Mouse (Mus musculus) midbrain, embryonic 11.5 days (tissue): Measurements from ENCODE around the gene Pknox2. TPM values are rescaled to one million over a fixed set of nuclear protein-coding genes. Genes with fewer than 3 reads are reported as not detected.

Source experiments
- ATAC-seq: fragments of 200-750 bp; cut with Nextera tagmentation; 2 replicates; pipeline ENCODE4 v1.8.0; 2017; ENCODE audit warnings: moderate TSS enrichment, moderate library complexity; ENCODE audit not compliant: low FRiP score
- DNase-seq: peaks from one replicate; pipeline ENCODE4 v3.0.0; 2015; ENCODE audit warnings: low spot score; ENCODE audit errors: missing footprints
- H3K27ac ChIP-seq: fragments of 300-500 bp; sonication (generic); 2 replicates; pipeline ENCODE4 v1.5.1; 2014; ENCODE audit warnings: low read depth, low read length
- H3K27me3 ChIP-seq: fragments of 300-500 bp; sonication (generic); 2 replicates; pipeline ENCODE4 v1.6.1; 2014; ENCODE audit warnings: mild to moderate bottlenecking, low read length, moderate library complexity, mixed read lengths; ENCODE audit not compliant: control insufficient read depth, insufficient read depth
- H3K36me3 ChIP-seq: fragments of 300-500 bp; sonication (generic); 2 replicates; pipeline ENCODE4 v1.6.1; 2014; ENCODE audit warnings: mild to moderate bottlenecking, low read length, moderate library complexity, mixed read lengths; ENCODE audit not compliant: control insufficient read depth, insufficient read depth
- H3K4me1 ChIP-seq: fragments of 300-500 bp; sonication (generic); 2 replicates; pipeline ENCODE4 v1.6.1; 2014; ENCODE audit warnings: low read length; ENCODE audit not compliant: control insufficient read depth, insufficient read depth
- H3K4me2 ChIP-seq: fragments of 300-500 bp; sonication (generic); 2 replicates; pipeline ENCODE4 v1.6.1; 2014; ENCODE audit warnings: mild to moderate bottlenecking, moderate library complexity
- H3K4me3 ChIP-seq: fragments of 300-500 bp; sonication (generic); 2 replicates; pipeline ENCODE4 v1.5.1; 2014; ENCODE audit warnings: low read depth, low read length
- H3K9ac ChIP-seq: fragments of 300-500 bp; sonication (generic); 2 replicates; pipeline ENCODE4 v1.6.1; 2014; ENCODE audit warnings: low read length
- H3K9me3 ChIP-seq: fragments of 300-500 bp; sonication (generic); 2 replicates; pipeline ENCODE4 v1.6.1; 2016; ENCODE audit warnings: low read length; ENCODE audit not compliant: control insufficient read depth
- WGBS: fragments of 180-500 bp; shearing (Covaris S2); extraction: QIAGEN DNeasy Blood & Tissue Kit; methylation state at CpG from one replicate; pipeline ENCODE4 v1.1.7; 2014; 5-methylcytosine and 5-hydroxymethylcytosine counted together
- polyA plus RNA-seq: library from polyadenylated mRNA; unstranded; fragments of >200 nt; fragmentation: Nextera tagmentation; extraction: Ambion mirVana; gene quantifications from 2 replicates; pipeline ENCODE4 v1.2.1, GENCODE M21; 2014

Gene Pknox2
- polyA plus RNA-seq, 1 experiment from 2014 or later = 20.2 TPM

DNA sequence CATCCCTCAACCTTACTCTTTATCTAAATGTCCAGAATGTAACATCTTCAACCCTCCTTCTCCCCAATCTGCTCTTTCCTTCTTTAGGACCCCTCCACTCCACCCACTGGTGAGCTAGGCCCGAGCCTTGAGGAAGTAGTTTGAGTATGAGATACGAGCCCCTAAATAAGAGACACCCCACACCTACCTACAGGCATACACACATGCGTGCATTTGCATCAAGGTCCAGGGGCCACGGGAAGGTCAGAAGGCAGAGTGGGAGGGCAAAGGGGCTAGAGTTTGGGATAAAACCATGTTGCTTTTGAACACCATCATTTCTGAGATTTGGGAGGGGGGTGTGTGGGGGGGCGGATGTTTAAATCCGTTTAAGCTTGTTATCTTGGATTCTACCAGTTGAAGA is 2.5 kb downstream of the Pknox2 start:
- DNase-seq = peak; percentile 96

DNA sequence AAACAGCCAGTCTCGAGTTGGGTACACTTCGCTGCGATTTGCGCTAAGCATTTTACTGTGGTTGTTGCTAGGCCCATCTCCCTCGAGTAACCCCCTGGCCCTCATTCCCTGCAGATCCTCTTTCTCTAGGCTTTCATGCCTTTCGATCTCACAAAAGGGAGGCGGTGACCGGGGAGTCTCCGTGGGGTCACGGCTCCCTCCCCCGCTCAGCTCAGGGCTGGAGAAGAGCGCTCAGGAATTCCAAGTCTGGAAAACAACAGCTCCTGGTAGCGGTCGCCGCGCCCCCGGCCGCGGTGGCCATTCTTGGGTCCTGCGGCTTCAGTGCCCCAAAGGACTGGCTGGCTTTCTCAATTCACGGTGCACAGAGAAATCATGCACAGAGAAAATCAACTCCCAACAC is 3.0 kb downstream of the Pknox2 start:
- Histone ChIP-seq H3K36me3 (no peaks in the 10 kb centered on the region), H3K9ac (peak overlapping the region; percentile 99), H3K27ac (peak overlapping the region; percentile 95), H3K4me2 (peak overlapping the region; percentile 94), H3K4me1 (peaks cover 52% of the 10 kb centered on the region), H3K9me3 (no peaks in the 10 kb centered on the region), H3K27me3 (no peaks in the 10 kb centered on the region), H3K4me3 (peak overlapping the region; percentile 67)
- WGBS = under 1% methylated on average over 21 of the region's 21 CpGs
- DNase-seq (peak; percentile 97), ATAC-seq (peak; percentile 47)

More for the DNA sequence above, 2.5 kb downstream of the Pknox2 start:
- no peaks in the 10 kb centered on the region for H3K27me3 ChIP-seq
- peaks cover 50% of the 10 kb centered on the region for H3K4me1 ChIP-seq
- H3K36me3 ChIP-seq = no peaks in the 10 kb centered on the region
- H3K27ac ChIP-seq = peak overlapping the region; percentile 95
- no peaks in the 10 kb centered on the region for H3K9me3 ChIP-seq
- under 1% methylated on average over 6 of the region's 6 CpGs for WGBS
- peak overlapping the region; percentile 67 for H3K4me3 ChIP-seq
- ATAC-seq = no peak
- H3K4me2 ChIP-seq = peak overlapping the region; percentile 94
- H3K9ac ChIP-seq = peak overlapping the region; percentile 99

DNA sequence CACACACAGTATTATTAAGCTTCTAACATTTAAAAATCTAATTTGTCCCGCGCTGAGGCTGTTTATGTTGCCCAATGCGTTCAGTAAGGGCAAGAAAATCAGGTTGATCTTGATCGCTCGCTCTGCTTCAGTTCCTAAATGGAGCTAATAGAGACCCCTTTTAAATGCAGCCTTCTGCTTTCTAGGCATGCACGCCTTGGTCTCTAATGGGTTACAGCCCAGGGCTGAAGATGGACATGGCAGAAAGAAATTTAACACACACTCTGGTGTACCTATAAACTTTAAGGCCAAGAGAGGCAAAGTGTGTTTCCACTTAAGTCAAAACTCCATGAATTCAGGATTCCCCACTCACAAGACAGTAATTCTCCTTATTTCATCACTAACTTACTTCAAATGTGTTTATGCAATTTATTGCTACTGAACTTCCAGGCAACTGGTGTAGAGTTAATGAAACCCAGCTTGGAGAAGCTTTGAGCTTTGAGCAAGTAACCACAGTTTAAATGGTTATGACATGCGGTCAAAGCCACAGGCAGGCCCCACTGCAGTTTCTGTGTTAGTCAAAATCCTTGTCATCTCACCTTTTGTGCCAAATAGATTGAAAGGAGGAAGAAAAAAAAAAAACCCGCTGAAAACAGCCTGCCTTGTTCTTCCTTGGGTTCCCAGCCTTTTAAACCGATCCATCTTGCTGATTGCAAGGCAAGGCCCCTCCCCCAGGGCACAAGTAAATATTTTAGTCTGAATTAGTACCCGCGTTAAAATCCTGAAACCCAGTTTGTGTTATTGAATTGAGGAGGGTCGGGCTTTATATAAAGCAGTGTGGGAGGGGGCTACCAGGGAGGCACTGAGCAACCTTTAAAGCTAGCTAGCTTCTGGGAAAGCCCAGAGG is 3.9 kb downstream of the Pknox2 start:
- Histone ChIP-seq H3K27me3 (no peaks in the 10 kb centered on the region), H3K4me2 (peak overlapping the region; percentile 94), H3K9ac (peak overlapping the region; percentile 99), H3K4me1 (peaks cover 52% of the 10 kb centered on the region), H3K9me3 (no peaks in the 10 kb centered on the region), H3K27ac (peak overlapping the region; percentile 95), H3K36me3 (no peaks in the 10 kb centered on the region), H3K4me3 (peak overlapping the region; percentile 67)
- 13% methylated on average over 12 of the region's 12 CpGs for WGBS
- DNase-seq (peak; percentile 90), ATAC-seq (no peak)

DNA sequence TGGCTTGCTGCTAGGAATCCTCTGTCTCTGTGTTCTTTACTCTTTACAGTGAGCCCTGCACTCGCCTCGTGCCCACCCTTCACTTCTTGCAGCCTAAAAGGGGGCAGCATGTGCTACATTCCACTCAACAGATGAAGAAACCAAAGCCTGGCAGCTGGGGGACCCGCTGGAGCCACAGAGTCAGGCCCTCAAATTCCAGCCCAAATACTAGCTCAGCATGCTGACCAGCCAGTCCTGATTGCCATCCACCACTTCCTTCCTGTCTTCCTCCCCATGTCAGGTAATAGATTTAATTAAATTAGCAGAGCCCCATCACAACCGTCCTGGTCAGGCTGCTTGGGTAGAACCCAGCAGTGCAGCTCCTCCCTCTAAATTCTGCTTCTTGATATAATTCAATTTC is 5.1 kb downstream of the Pknox2 start:
- Histone ChIP-seq H3K9me3 (no peaks in the 10 kb centered on the region), H3K27ac (peak overlapping the region; percentile 2; the same call in 1 of the 2 replicates), H3K9ac (peak overlapping the region; percentile 14; the same call in 1 of the 2 replicates), H3K4me3 (no peak overlapping the region), H3K4me1 (peaks cover 45% of the 10 kb centered on the region), H3K36me3 (no peaks in the 10 kb centered on the region), H3K27me3 (no peaks in the 10 kb centered on the region), H3K4me2 (no peak overlapping the region)
- DNase-seq (no peak), ATAC-seq (no peak)
- WGBS = 20% methylated on average over 4 of the region's 4 CpGs

DNA sequence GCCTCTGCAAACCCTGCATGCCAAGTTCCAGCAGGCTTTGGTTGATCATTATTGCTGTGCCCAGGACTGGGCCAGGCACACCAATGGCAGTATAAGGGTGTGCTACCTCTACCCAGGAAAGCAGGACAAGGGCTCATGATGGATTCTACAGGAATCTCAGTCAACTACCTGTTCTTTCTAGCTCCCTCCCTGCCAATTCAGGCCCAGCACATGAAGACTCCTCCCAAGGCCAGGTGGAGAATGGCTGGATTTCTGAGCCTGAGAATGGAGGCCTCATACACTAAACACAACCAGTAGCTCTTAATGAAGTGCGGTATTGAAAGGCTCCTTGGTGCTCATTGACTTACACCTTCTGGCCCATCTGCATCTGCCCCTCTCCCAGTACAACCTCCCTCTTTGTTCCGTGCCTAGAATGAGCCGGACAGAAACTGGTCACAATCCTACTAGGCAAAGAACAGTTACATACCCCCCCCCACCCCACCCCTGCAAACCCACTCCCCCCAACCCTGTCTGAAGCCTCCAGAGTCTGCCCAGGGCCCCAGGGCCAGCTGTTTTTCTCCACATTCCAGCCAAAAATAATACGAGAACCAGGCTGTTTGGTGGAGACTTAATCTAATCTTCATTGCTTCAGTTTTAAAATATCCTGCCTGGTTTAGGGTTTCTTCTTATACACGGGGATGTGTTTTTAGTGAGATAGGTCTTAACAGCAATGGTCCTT is 6.6 kb downstream of the Pknox2 start:
- no peak overlapping the region for H3K4me2 ChIP-seq
- H3K4me1 ChIP-seq = peaks cover 45% of the 10 kb centered on the region
- no peaks in the 10 kb centered on the region for H3K9me3 ChIP-seq
- 31% methylated on average over 5 of the region's 5 CpGs for WGBS
- DNase-seq (peak; percentile 89), ATAC-seq (no peak)
- H3K36me3 ChIP-seq = no peaks in the 10 kb centered on the region
- H3K4me3 ChIP-seq = no peak overlapping the region
- H3K27me3 ChIP-seq = no peaks in the 10 kb centered on the region
- peak overlapping the region; percentile 33; the same call in 1 of the 2 replicates for H3K9ac ChIP-seq
- H3K27ac ChIP-seq = peak overlapping the region; percentile 55

DNA sequence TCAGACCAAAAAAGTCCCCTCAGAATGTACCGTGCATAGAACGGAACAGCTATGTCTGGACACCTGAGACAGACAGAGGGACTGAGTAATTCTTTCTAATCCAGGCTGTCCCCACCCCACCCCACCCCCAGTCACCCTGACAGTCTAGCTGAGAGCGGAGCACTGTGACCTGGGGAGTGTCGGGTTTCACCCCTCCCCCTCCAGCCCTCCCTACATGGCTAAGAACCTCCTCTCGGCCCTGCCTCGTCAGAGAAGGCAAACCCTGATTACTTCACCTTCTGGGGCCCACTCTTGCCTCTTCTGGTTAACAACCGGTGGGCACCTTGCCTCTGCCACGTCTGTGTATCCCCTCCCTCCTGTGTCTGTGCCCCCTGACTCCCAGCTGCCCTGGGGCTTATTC is 7.7 kb downstream of the Pknox2 start:
- Histone ChIP-seq H3K36me3 (no peaks in the 10 kb centered on the region; the same call in 1 of the 2 replicates), H3K4me3 (no peak overlapping the region), H3K4me1 (peaks cover 43% of the 10 kb centered on the region), H3K27me3 (no peaks in the 10 kb centered on the region), H3K4me2 (peak overlapping the region; percentile 31), H3K27ac (peak overlapping the region; percentile 48; the same call in 1 of the 2 replicates), H3K9ac (peak overlapping the region; percentile 41; the same call in 1 of the 2 replicates), H3K9me3 (no peaks in the 10 kb centered on the region)
- WGBS = 1% methylated on average over 8 of the region's 8 CpGs
- DNase-seq = peak; percentile 88
- peak; percentile 64 for ATAC-seq

DNA sequence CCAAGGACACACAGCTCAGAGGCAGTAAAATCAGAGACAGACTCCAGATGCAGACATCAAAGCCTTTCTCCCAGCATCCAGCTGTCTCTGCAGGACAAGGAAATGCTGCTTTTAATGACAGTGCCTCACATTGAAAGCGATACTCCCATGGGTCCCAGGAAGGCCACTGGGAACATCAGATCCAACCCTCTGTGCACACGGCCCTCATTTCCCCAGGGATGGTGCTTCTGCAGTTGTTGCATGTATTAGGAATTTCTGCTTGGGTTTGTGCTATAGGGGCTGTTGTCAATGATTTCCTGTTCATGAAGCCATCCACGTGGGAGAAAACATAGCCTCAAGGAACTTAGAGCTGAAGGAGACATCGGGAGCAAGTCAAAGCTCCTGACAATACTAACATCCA is 8.3 kb downstream of the Pknox2 start:
- Histone ChIP-seq H3K36me3 (peaks cover 3% of the 10 kb centered on the region; the same call in 1 of the 2 replicates), H3K4me1 (peaks cover 42% of the 10 kb centered on the region), H3K4me3 (no peak overlapping the region), H3K27ac (no peak overlapping the region), H3K9me3 (no peaks in the 10 kb centered on the region), H3K4me2 (no peak overlapping the region), H3K27me3 (no peaks in the 10 kb centered on the region), H3K9ac (no peak overlapping the region)
- ATAC-seq = no peak
- DNase-seq = peak; percentile 83
- 45% methylated on average over 4 of the region's 4 CpGs for WGBS

DNA sequence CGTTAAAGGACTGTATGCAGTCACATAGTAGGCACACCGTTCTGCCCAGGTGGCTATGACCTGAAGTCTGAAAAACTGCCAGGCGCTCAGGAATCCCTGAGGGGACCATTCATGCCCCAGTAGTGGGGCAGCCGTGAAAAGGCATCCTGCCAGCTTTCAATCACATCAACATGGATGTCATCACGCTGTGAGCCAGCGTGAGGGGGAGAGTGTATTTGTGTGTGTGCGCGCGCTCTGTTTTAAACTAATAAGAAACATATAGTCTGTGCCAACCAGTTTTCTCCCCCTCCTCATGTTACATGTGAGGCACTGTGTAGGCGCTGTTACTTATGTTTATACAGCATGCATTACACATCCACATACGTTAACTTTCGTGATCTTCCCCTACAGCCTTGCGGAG is 10.9 kb downstream of the Pknox2 start:
- peaks cover 17% of the 10 kb centered on the region for H3K4me1 ChIP-seq
- WGBS = 86% methylated on average over 13 of the region's 13 CpGs

More for the DNA sequence above, 10.9 kb downstream of the Pknox2 start:
- DNase-seq (no peak), ATAC-seq (no peak)
- Histone ChIP-seq H3K36me3 (peaks cover 3% of the 10 kb centered on the region; the same call in 1 of the 2 replicates), H3K4me3 (no peak overlapping the region), H3K9me3 (no peaks in the 10 kb centered on the region), H3K27me3 (no peaks in the 10 kb centered on the region), H3K4me2 (no peak overlapping the region), H3K27ac (no peak overlapping the region), H3K9ac (no peak overlapping the region)
